19 mouse cellular contexts compared by ENCODE assay signal in the genomic region with DNA sequence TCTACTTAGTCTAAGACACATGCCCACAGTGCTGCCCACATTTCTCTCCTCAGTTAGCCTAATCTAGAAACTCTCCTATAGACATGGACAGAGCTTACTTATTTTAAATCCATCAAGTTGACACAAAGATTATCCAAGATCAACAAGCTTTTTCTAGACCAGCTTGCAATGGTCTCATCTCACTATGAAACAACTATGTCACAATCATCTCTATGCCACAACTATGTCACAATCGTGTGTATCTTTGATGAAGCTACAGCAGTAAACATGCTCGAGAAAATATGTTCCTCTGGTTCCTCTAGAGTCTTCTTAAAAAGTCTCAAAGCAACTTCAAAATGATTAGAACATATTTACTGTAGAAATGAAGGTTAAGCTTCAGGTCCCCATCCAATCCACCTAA.
"Had no signal": no experiment of that assay in that cellular context is flagged by ENCODE, and none has a peak within 500 bp of the region (broad histone marks: within the 10 kb centered on the region; RNA-seq: fewer than 3 reads in every experiment).

No protein-coding gene starts in this region.

- H3K27me3 ChIP-seq: limb, embryonic 12.5 days; limb, embryonic 15.5 days; liver, embryonic 13.5 days; megakaryocyte, embryonic 14.5 days; midbrain, embryonic 15.5 days had no signal

- H3K4me1 ChIP-seq: limb, embryonic 12.5 days; liver, embryonic 13.5 days; megakaryocyte, embryonic 14.5 days; midbrain, embryonic 15.5 days had no signal

- ATAC-seq: intestine, embryonic 16.5 days; midbrain, embryonic 15.5 days had no signal

- H3K36me3 ChIP-seq: limb, embryonic 12.5 days; limb, embryonic 15.5 days; liver, embryonic 13.5 days; midbrain, embryonic 10.5 days; midbrain, embryonic 15.5 days had no signal

- H3K9ac ChIP-seq: limb, embryonic 12.5 days; limb, embryonic 15.5 days; liver, embryonic 13.5 days; lung, embryonic 14.5 days; midbrain, embryonic 15.5 days had no signal

- H3K4me2 ChIP-seq: limb, embryonic 12.5 days; limb, embryonic 15.5 days; liver, embryonic 13.5 days; lung, embryonic 14.5 days; midbrain, embryonic 15.5 days had no signal

- DNase-seq: kidney, adult 18-20 months; kidney, adult 9 months; kidney, postnatal 14 days; kidney, postnatal 4 days; left cerebral cortex, postnatal 4 days; liver, embryonic 13.5 days; lung, postnatal 10 days; retina, postnatal 1 day; right cerebral cortex, postnatal 25 days; spleen, adult 18-20 months; thymus, adult 18-20 months; thymus, postnatal 36 days had no signal

- H3K9me3 ChIP-seq: limb, embryonic 12.5 days; limb, embryonic 15.5 days; liver, embryonic 13.5 days; midbrain, embryonic 10.5 days; midbrain, embryonic 15.5 days had no signal

- H3K4me3 ChIP-seq: limb, embryonic 12.5 days; limb, embryonic 15.5 days; liver, embryonic 13.5 days; megakaryocyte, embryonic 14.5 days; midbrain, embryonic 10.5 days; midbrain, embryonic 15.5 days had no signal

- H3K27ac ChIP-seq: limb, embryonic 12.5 days; limb, embryonic 15.5 days; liver, embryonic 13.5 days; midbrain, embryonic 10.5 days; midbrain, embryonic 15.5 days had no signal
